Mouse (Mus musculus) G1E (cell line): Measurements from ENCODE around the gene Cd244a. TPM values are rescaled to one million over a fixed set of nuclear protein-coding genes. Genes with fewer than 3 reads are reported as not detected.

Source experiments
- ATAC-seq: 2 replicates; pipeline ENCODE4 v1.8.0; 2016; ENCODE audit warnings: mild to moderate bottlenecking; ENCODE audit not compliant: insufficient number of reproducible peaks, poor library complexity, low FRiP score, severe bottlenecking; ENCODE audit errors: extremely low read depth
- DNase-seq: peaks from one replicate; pipeline ENCODE4 v3.0.0; 2012; ENCODE audit warnings: low spot score
- H3K27me3 ChIP-seq: 2 replicates; pipeline ENCODE4 v1.6.1; 2012; ENCODE audit warnings: mild to moderate bottlenecking, low read length, inconsistent platforms; ENCODE audit not compliant: insufficient read depth
- H3K36me3 ChIP-seq: replicated peaks from 2 replicates; pipeline ENCODE3; 2012; ENCODE audit warnings: mild to moderate bottlenecking, inconsistent platforms
- H3K4me1 ChIP-seq: 2 replicates; pipeline ENCODE4 v1.6.1; 2012; ENCODE audit warnings: low read depth, low read length, inconsistent platforms, mixed read lengths; ENCODE audit not compliant: insufficient read depth
- H3K4me3 ChIP-seq: 2 replicates; pipeline ENCODE4 v1.5.1; 2012; ENCODE audit warnings: low read depth, mild to moderate bottlenecking, inconsistent platforms, low read length, moderate library complexity, mixed read lengths
- H3K9me3 ChIP-seq: replicated peaks from 2 replicates; pipeline ENCODE4 v1.6.1; 2012; ENCODE audit warnings: inconsistent platforms
- CTCF ChIP-seq: IDR thresholded peaks from 2 replicates; pipeline ENCODE4 v1.5.1; 2012; ENCODE audit warnings: low read depth, low read length, inconsistent platforms, mixed read lengths
- GATA1 ChIP-seq: IDR thresholded peaks from 2 replicates; pipeline ENCODE4 v1.6.1; 2012; ENCODE audit warnings: borderline replicate concordance, low read length, inconsistent platforms, mixed read lengths
- GATA2 ChIP-seq: IDR thresholded peaks from 2 replicates; pipeline ENCODE4 v1.6.1; 2012; ENCODE audit warnings: low read depth, low read length, inconsistent platforms, borderline replicate concordance
- POLR2AphosphoS5 ChIP-seq: IDR thresholded peaks from 2 replicates; pipeline ENCODE4 v1.6.1; 2012; ENCODE audit warnings: low read depth, low read length, inconsistent platforms; ENCODE audit not compliant: insufficient replicate concordance
- TAL1 ChIP-seq: conservative IDR thresholded peaks from 2 replicates; pipeline ENCODE4 v1.6.1; 2012; ENCODE audit warnings: low read depth, low read length, inconsistent platforms, mixed read lengths
- polyA plus RNA-seq: library from polyadenylated mRNA; stranded (reverse); fragments of >175 nt; gene quantifications from 2 replicates; pipeline ENCODE4 v1.2.3, GENCODE M21; 2012
- total RNA-seq, 2 experiments: library from RNA; stranded (forward) in 1 of 2; stranded (reverse) in 1 of 2; fragments of 200-1000 nt in 1 of 2; fragments of >200 nt in 1 of 2; fragmentation: Nextera tagmentation in 1 of 2; gene quantifications; 2 replicates each; pipeline ENCODE4 v1.2.3; 2014 to 2017

Cd244a gene
- total and polyA plus RNA-seq, 3 experiments, result 0.44 TPM; not detected in 2

DNA sequence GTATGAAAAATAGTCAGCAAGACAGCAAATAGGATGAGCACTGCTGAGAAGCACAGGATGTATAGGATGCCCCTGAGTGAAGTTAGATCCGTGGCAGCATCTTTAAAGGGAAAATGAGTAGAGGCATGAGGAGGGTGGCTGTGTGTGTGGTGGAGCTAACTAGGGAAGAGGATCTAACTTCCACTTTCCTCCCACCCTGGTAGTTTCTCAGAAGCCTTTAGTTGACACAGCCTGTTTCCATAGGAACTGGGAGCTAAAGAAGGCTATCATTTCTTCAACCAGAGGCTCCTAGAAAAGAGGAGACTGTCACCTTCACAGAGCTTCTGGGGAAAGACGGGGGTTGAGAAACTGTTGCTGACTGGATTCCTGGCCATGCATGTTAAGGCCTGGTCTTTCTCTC lies 79.7 kb downstream of the Cd244a start:
- no peaks in the 10 kb centered on the region for H3K36me3 ChIP-seq
- TF ChIP-seq GATA1 (no peak), CTCF (no peak), POLR2AphosphoS5 (no peak), GATA2 (no peak), TAL1 (no peak)
- H3K9me3 ChIP-seq, result peaks cover 54% of the 10 kb centered on the region
- ATAC-seq (no peak), DNase-seq (no peak)
- no peaks in the 10 kb centered on the region for H3K4me1 ChIP-seq
- H3K4me3 ChIP-seq, result no peak overlapping the region
- no peaks in the 10 kb centered on the region for H3K27me3 ChIP-seq

DNA sequence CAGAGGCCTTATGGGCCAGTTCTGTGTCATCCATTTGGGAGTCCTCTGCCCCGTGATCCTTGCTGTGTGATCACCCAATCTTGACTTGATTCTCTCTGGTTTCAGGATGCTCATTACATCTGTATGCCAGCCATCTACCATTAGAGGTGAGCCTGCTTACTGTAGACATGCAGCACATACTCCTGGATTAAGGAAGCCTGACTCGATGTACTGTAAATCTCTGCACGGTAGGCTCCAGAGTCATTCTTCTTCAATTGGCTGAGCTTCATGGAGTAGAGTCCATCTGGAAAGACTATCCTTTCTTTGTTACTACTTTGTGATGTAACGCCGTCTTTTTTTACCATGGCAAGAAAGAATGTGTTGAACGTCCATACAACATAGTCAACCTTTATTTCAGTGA lies 81.8 kb downstream of the Cd244a start:
- H3K4me1 ChIP-seq, result no peaks in the 10 kb centered on the region

DNA sequence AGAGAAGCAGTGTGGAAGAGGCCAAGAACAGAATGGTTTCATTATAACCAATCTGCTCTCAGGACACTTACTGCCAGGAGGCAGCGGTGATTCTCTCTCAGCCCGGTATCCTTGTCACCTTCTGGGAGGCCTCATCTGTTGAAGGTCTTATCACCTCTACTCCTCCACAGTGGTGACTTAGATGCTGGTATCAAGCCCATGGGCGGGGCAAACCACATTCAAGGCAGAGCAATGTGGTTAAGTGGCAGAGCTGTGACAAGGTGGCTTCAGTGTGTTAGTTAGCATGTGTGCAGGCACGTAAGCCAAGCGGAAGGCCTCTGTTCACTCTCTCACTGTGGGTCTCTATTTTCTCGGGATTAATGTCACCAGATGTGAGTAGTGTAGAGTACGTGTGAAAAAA lies 84.6 kb downstream of the Cd244a start:
- no peaks in the 10 kb centered on the region for H3K4me1 ChIP-seq
- no peak for ATAC-seq
- TF ChIP-seq CTCF, result no peak
- TF ChIP-seq POLR2AphosphoS5, result no peak
- no peak for TF ChIP-seq GATA2
- no peak for TF ChIP-seq GATA1
- TF ChIP-seq TAL1, result no peak
- DNase-seq, result no peak
- no peaks in the 10 kb centered on the region for H3K27me3 ChIP-seq
- H3K36me3 ChIP-seq, result no peaks in the 10 kb centered on the region
- H3K4me3 ChIP-seq, result no peak overlapping the region
- peaks cover 45% of the 10 kb centered on the region for H3K9me3 ChIP-seq

More for the DNA sequence above, 81.8 kb downstream of the Cd244a start:
- Histone ChIP-seq H3K9me3 (peaks cover 52% of the 10 kb centered on the region), H3K36me3 (no peaks in the 10 kb centered on the region), H3K27me3 (no peaks in the 10 kb centered on the region), H3K4me3 (no peak overlapping the region)
- DNase-seq (no peak), ATAC-seq (no peak)
- TF ChIP-seq GATA1 (no peak), GATA2 (no peak)

- H3K27me3 ChIP-seq, result no peaks in the 10 kb centered on the region
- H3K9me3 ChIP-seq, result peaks cover 38% of the 10 kb centered on the region
- H3K36me3 ChIP-seq, result no peaks in the 10 kb centered on the region
- H3K4me3 ChIP-seq, result no peak overlapping the region
- TF ChIP-seq GATA1, result no peak
- TF ChIP-seq POLR2AphosphoS5, result no peak
- TF ChIP-seq TAL1, result no peak
- no peak for TF ChIP-seq GATA2
- TF ChIP-seq CTCF, result no peak
- DNase-seq (no peak), ATAC-seq (no peak)
- H3K4me1 ChIP-seq, result no peaks in the 10 kb centered on the region
Measured at GRCm38 (mm10) chr1:171646429-171646940, 87.5 kb downstream of the Cd244a start.

DNA sequence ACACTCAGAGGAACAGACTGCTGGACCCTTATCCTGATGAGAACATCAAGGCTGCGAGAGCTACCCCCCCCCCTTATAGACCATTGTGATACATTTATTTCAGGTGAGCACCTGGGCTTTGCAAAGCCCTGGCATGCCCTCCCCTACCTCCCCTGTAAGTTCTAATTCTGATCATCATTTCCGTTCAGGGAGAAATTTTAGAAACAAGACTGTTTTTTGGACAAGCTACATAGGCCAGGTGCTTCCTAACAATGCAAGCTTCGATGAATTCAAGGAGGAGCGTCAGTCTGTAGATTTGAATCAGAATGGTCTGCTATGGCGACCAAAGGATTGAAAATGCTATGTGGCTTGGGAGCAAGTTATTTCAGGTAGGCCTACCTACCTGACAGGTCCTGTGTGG lies 88.7 kb downstream of the Cd244a start:
- H3K4me3 ChIP-seq, result no peak overlapping the region
- no peak for DNase-seq

GRCm38 (mm10) chr1:171648840-171649239 lies 89.8 kb downstream of the Cd244a start:
- H3K4me1 ChIP-seq, result no peaks in the 10 kb centered on the region
- H3K9me3 ChIP-seq, result peaks cover 39% of the 10 kb centered on the region
- no peak for DNase-seq
- no peak for ATAC-seq
- no peaks in the 10 kb centered on the region for H3K27me3 ChIP-seq
- H3K4me3 ChIP-seq, result no peak overlapping the region
- no peaks in the 10 kb centered on the region for H3K36me3 ChIP-seq
- TF ChIP-seq GATA2, result no peak
- no peak for TF ChIP-seq TAL1
- no peak for TF ChIP-seq CTCF
- no peak for TF ChIP-seq GATA1
- no peak for TF ChIP-seq POLR2AphosphoS5

More for the DNA sequence above, 88.7 kb downstream of the Cd244a start:
- H3K9me3 ChIP-seq, result peaks cover 41% of the 10 kb centered on the region
- H3K36me3 ChIP-seq, result no peaks in the 10 kb centered on the region
- TF ChIP-seq GATA1 (no peak), CTCF (no peak), GATA2 (no peak), POLR2AphosphoS5 (no peak), TAL1 (no peak)
- no peaks in the 10 kb centered on the region for H3K4me1 ChIP-seq
- no peak for ATAC-seq
- no peaks in the 10 kb centered on the region for H3K27me3 ChIP-seq
